ENCODE assay signal across 11 mouse cellular contexts in the genomic region with DNA sequence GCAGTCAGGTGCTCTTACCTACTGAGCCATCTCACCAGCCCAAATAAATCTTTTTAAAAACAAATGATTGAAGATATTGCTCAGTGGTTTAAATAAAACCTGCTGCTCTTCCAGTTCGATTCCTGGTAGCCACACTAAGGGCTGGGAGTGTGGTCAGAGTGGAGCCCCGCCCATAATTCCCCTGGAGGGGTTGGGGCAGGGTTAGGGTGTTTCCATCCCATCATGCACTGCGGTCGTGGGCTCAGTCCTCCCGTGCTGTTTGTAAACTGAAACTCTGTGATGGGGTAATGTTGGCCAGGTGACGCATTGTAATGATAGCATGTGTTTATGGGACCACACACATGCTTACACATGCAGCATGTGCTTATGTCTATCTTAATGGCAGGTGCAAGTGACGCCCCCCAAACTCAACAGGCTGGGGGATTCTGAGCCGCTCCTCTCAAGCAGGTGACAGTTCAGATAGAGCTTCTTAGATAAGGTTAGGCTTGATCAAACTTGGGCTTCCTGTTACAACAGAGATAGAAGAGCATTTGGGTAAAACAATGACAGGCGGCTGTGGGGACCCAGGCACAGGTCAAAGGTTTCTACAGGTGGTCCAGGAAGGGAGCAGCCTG. TPM values are rescaled to one million over a fixed set of nuclear protein-coding genes. Genes with fewer than 3 reads are reported as not detected.
DNase-seq lines count a peak whose midpoint lies in the region; ATAC-seq and TF ChIP-seq lines count a peak whose summit lies in the region.
"Had no signal": no experiment of that assay in that cellular context is flagged by ENCODE, and none has a peak within 500 bp of the region (broad histone marks: within the 10 kb centered on the region; RNA-seq: fewer than 3 reads in every experiment).

No protein-coding gene starts in this region.

- no peak for TF ChIP-seq POLR2A in thymus, adult 2 months (IDR thresholded peaks at IDR 0.05; ENCODE audit: control insufficient read depth, extremely low read depth, insufficient read depth, low read length, poor library complexity)

- H3K4me2 ChIP-seq in heart, embryonic 16.5 days (ENCODE audit: low read depth, low read length): 0 out of 2 replicates have a peak overlapping the region, but pooled peaks have one; percentile 15
- peak overlapping the region; percentile 62 for H3K4me2 ChIP-seq in liver, embryonic 11.5 days
- H3K4me2 ChIP-seq: neural tube, embryonic 15.5 days had no signal

- intact Hi-C loops in left cerebral cortex, postnatal 10 days (cut with DNase I): loop anchor here (2.0 kb wide), 1 partner anchor 61 kb away; a partner anchor contains a TSS
- intact Hi-C loops in heart, postnatal 25 days (cut with DNase I): no loop called here

- no peak for TF ChIP-seq CTCF in thymus, adult 2 months (IDR thresholded peaks at IDR 0.05; ENCODE audit: borderline replicate concordance, control insufficient read depth, extremely low read depth, insufficient read depth, low read length, poor library complexity)

- ATAC-seq in heart, embryonic 16.5 days (replicated peaks; ENCODE audit: extremely low read depth, insufficient read depth, low FRiP score): no peak
- ATAC-seq in liver, embryonic 11.5 days (replicated peaks; ENCODE audit: low FRiP score): peak; percentile 32

- H3K36me3 ChIP-seq in heart, embryonic 16.5 days (ENCODE audit: control insufficient read depth, insufficient read depth): peaks cover 11% of the 10 kb centered on the region; the same call in 1 of the 2 replicates
- H3K36me3 ChIP-seq in liver, embryonic 11.5 days (ENCODE audit: control insufficient read depth, insufficient read depth, low read length): peaks cover 4% of the 10 kb centered on the region; the same call in 1 of the 2 replicates
- no peaks in the 10 kb centered on the region for H3K36me3 ChIP-seq in thymus, adult 2 months (ENCODE audit: control insufficient read depth, insufficient read depth, low read length)
- H3K36me3 ChIP-seq: neural tube, embryonic 15.5 days had no signal

- H3K27me3 ChIP-seq in heart, embryonic 16.5 days (ENCODE audit: control insufficient read depth, insufficient read depth, low read length): no peaks in the 10 kb centered on the region
- no peaks in the 10 kb centered on the region for H3K27me3 ChIP-seq in liver, embryonic 11.5 days (replicated peaks; ENCODE audit: control insufficient read depth, insufficient read depth, low read length)
- H3K27me3 ChIP-seq in thymus, adult 2 months (ENCODE audit: control insufficient read depth, insufficient read depth, low read length): no peaks in the 10 kb centered on the region
- H3K27me3 ChIP-seq: embryonic facial prominence, embryonic 15.5 days had no signal

- H3K4me1 ChIP-seq in heart, embryonic 16.5 days (ENCODE audit: control insufficient read depth, insufficient read depth, low read length): peaks cover 28% of the 10 kb centered on the region
- H3K4me1 ChIP-seq in liver, embryonic 11.5 days (replicated peaks; ENCODE audit: control insufficient read depth, insufficient read depth, low read length): peaks cover 70% of the 10 kb centered on the region
- H3K4me1 ChIP-seq in thymus, adult 2 months (replicated peaks; ENCODE audit: control insufficient read depth, insufficient read depth, low read length): peaks cover 36% of the 10 kb centered on the region

- DNase-seq in heart, postnatal 4 days: no peak
- DNase-seq in R1 (ENCODE audit: low read depth, low spot score): peak; percentile 91
- no peak for DNase-seq in liver, embryonic 11.5 days (ENCODE audit: low spot score)
- DNase-seq in thymus, adult 2 months: peak; percentile 76
- no peak for DNase-seq in layer of hippocampus, adult 18-20 months (ENCODE audit: low spot score in 2 of 2)
- no peak for DNase-seq in left cerebral cortex, postnatal 10 days (ENCODE audit: extremely low spot score in 1 of 2, low spot score in 2 of 2)
- DNase-seq in heart, postnatal 25 days (ENCODE audit: low spot score): no peak

- no peaks in the 10 kb centered on the region for H3K9me3 ChIP-seq in heart, embryonic 16.5 days (replicated peaks; ENCODE audit: control insufficient read depth, low read length)
- no peaks in the 10 kb centered on the region for H3K9me3 ChIP-seq in liver, embryonic 11.5 days (ENCODE audit: control insufficient read depth, low read length)
- H3K9me3 ChIP-seq: embryonic facial prominence, embryonic 15.5 days; hindbrain, embryonic 10.5 days; neural tube, embryonic 15.5 days had no signal

- 17% methylated on average over 9 of the region's 9 CpGs for WGBS in heart, embryonic 16.5 days
- WGBS in liver, embryonic 11.5 days: 10% methylated on average over 9 of the region's 9 CpGs
- 8% methylated on average over 9 of the region's 9 CpGs for WGBS in thymus, adult 2 months

- peak overlapping the region; percentile 42; the same call in 1 of the 2 replicates for H3K27ac ChIP-seq in heart, embryonic 16.5 days (ENCODE audit: low read length)
- H3K27ac ChIP-seq in liver, embryonic 11.5 days (ENCODE audit: low read depth, low read length): peak overlapping the region; percentile 69
- peak overlapping the region; percentile 84 for H3K27ac ChIP-seq in thymus, adult 2 months (ENCODE audit: control insufficient read depth, insufficient read depth, low read length)
- H3K27ac ChIP-seq: embryonic facial prominence, embryonic 15.5 days had no signal

- H3K4me3 ChIP-seq in heart, embryonic 16.5 days (ENCODE audit: low read length): no peak overlapping the region
- H3K4me3 ChIP-seq in liver, embryonic 11.5 days (ENCODE audit: low read depth, low read length): peak overlapping the region; percentile 26
- peak overlapping the region; percentile 14; the same call in 1 of the 2 replicates for H3K4me3 ChIP-seq in thymus, adult 2 months (ENCODE audit: control insufficient read depth, insufficient read depth, low read length)

- no peak overlapping the region for H3K9ac ChIP-seq in heart, embryonic 16.5 days (ENCODE audit: low read length)
- peak overlapping the region; percentile 53 for H3K9ac ChIP-seq in liver, embryonic 11.5 days (ENCODE audit: low read depth, low read length)
- H3K9ac ChIP-seq: embryonic facial prominence, embryonic 15.5 days; neural tube, embryonic 15.5 days had no signal

RNA-seq across cellular contexts. Expression of a gene that starts 1.5 kb away (rescaled TPM):
- polyA plus RNA-seq in heart, embryonic 16.5 days (2015; fragmentation: Nextera tagmentation; extraction: Ambion mirVana): 86.5 and 86.8 TPM in 2 replicates
- total RNA-seq in heart, postnatal 4 days (2021): 100 to 1,000 TPM; 107 to 113 TPM
- polyA plus RNA-seq in liver, embryonic 11.5 days (2014; fragmentation: Nextera tagmentation; extraction: Ambion mirVana): 68.6 and 69.2 TPM in 2 replicates
- 199 and 209 TPM in 2 replicates for polyA plus RNA-seq in thymus, adult 2 months (2012; rRNA removed)
- 10 to 100 TPM; 32.4 to 37.0 TPM for total RNA-seq in layer of hippocampus, adult 18-20 months (2021)
- 10 to 100 TPM; 18.3 to 20.3 TPM for total RNA-seq in left cerebral cortex, postnatal 10 days (2021)
- 10 to 100 TPM; 68.7 to 70.2 TPM for total RNA-seq in heart, postnatal 25 days (2021)

RNA-seq across cellular contexts. Expression of a gene that starts 5.5 kb away (rescaled TPM):
- polyA plus RNA-seq in heart, embryonic 16.5 days (2015; fragmentation: Nextera tagmentation; extraction: Ambion mirVana): 16.5 and 17.6 TPM in 2 replicates
- total RNA-seq in heart, postnatal 4 days (2021): 10 to 100 TPM; 12.1 to 13.5 TPM
- polyA plus RNA-seq in liver, embryonic 11.5 days (2014; fragmentation: Nextera tagmentation; extraction: Ambion mirVana): 11.2 TPM in 2 replicates
- 65.3 and 85.5 TPM in 2 replicates for polyA plus RNA-seq in thymus, adult 2 months (2012; rRNA removed)
- total RNA-seq in layer of hippocampus, adult 18-20 months (2021): 10 to 100 TPM; 42.2 to 44.4 TPM
- 10 to 100 TPM; 32.8 to 35.9 TPM for total RNA-seq in left cerebral cortex, postnatal 10 days (2021)
- total RNA-seq in heart, postnatal 25 days (2021): 10 to 100 TPM; 12.5 to 13.7 TPM

RNA-seq across cellular contexts. Expression of a gene that starts 8.7 kb away (rescaled TPM):
- 0.08 and 0.11 TPM in 2 replicates for polyA plus RNA-seq in heart, embryonic 16.5 days (2015; fragmentation: Nextera tagmentation; extraction: Ambion mirVana)
- 1 to 10 TPM; 2.2 to 3.3 TPM for total RNA-seq in heart, postnatal 4 days (2021)
- not detected in 2 replicates for polyA plus RNA-seq in liver, embryonic 11.5 days (2014; fragmentation: Nextera tagmentation; extraction: Ambion mirVana)
- polyA plus RNA-seq in thymus, adult 2 months (2012; rRNA removed): 0.70 and 0.82 TPM in 2 replicates
- 1 to 10 TPM; 1.8 TPM for total RNA-seq in layer of hippocampus, adult 18-20 months (2021)
- total RNA-seq in left cerebral cortex, postnatal 10 days (2021): under 1 TPM; 0.39 to 0.49 TPM
- total RNA-seq in heart, postnatal 25 days (2021): 1 to 10 TPM; 4.8 to 5.4 TPM
- polyA plus RNA-seq: hindbrain, embryonic 10.5 days; neural tube, embryonic 15.5 days had no signal

RNA-seq across cellular contexts. Expression of a gene that starts 13.8 kb away (rescaled TPM):
- polyA plus RNA-seq in heart, embryonic 16.5 days (2015; fragmentation: Nextera tagmentation; extraction: Ambion mirVana): 1.8 and 1.9 TPM in 2 replicates
- total RNA-seq in heart, postnatal 4 days (2021): 1 to 10 TPM in 1 of 2 experiments, under 1 TPM in 1; 0.63 to 2.0 TPM
- polyA plus RNA-seq in liver, embryonic 11.5 days (2014; fragmentation: Nextera tagmentation; extraction: Ambion mirVana): 0.64 and 0.68 TPM in 2 replicates
- polyA plus RNA-seq in thymus, adult 2 months (2012; rRNA removed): 12.7 TPM in 2 replicates
- 1 to 10 TPM; 1.6 to 2.0 TPM for total RNA-seq in layer of hippocampus, adult 18-20 months (2021)
- total RNA-seq in left cerebral cortex, postnatal 10 days (2021): 1 to 10 TPM; 1.2 to 1.7 TPM
- total RNA-seq in heart, postnatal 25 days (2021): 1 to 10 TPM in 1 of 2 experiments, under 1 TPM in 1; 0.78 to 1.2 TPM

RNA-seq across cellular contexts. Expression of a gene that starts 23.3 kb away (rescaled TPM):
- polyA plus RNA-seq in heart, embryonic 16.5 days (2015; fragmentation: Nextera tagmentation; extraction: Ambion mirVana): 15.2 and 16.3 TPM in 2 replicates
- total RNA-seq in heart, postnatal 4 days (2021): 1 to 10 TPM; 5.5 to 5.6 TPM
- polyA plus RNA-seq in liver, embryonic 11.5 days (2014; fragmentation: Nextera tagmentation; extraction: Ambion mirVana): 7.8 and 7.9 TPM in 2 replicates
- polyA plus RNA-seq in thymus, adult 2 months (2012; rRNA removed): 310 and 312 TPM in 2 replicates
- 1 to 10 TPM in 1 of 2 experiments, under 1 TPM in 1; 0.74 to 1.0 TPM for total RNA-seq in layer of hippocampus, adult 18-20 months (2021)
- total RNA-seq in left cerebral cortex, postnatal 10 days (2021): 1 to 10 TPM; 1.1 to 2.1 TPM
- 1 to 10 TPM; 4.8 to 5.7 TPM for total RNA-seq in heart, postnatal 25 days (2021)

Comparison
In these comparisons a context has a peak if more than half of its experiments do, and no peak if none do; other contexts are left out.
1. DNase-seq: peak in R1 (single experiment) and thymus, adult 2 months (single experiment); none in heart, postnatal 4 days (single experiment), liver, embryonic 11.5 days (single experiment), layer of hippocampus, adult 18-20 months (0 of 2), left cerebral cortex, postnatal 10 days (0 of 2) and heart, postnatal 25 days (single experiment).
2. Peak in every context shown above with its lines, with median percentiles within 50 percentile points of each other: H3K27ac ChIP-seq.